Mouse (Mus musculus): ENCODE measurements at regions not wholly inside any gene's neighbourhood (a gene's known extent, or its start where the extent isn't known, plus 50 kb on each side); places are given as distances from the start of the nearest gene placed in this dataset.

GRCm38 (mm10) chr11:6774656-6775055, 62.8 kb downstream of the Gm11983 start:
- no peak overlapping the region for H3K4me3 ChIP-seq (replicated peaks; ENCODE audit: low read length)
- ATAC-seq (ENCODE audit: low FRiP score, low read depth) (no peak), DNase-seq (ENCODE audit: low spot score) (no peak)
- H3K27ac ChIP-seq (replicated peaks; ENCODE audit: low read depth, low read length): no peak overlapping the region
- H3K9me3 ChIP-seq (ENCODE audit: control insufficient read depth, low read length): no peaks in the 10 kb centered on the region
- no peak overlapping the region for H3K9ac ChIP-seq (ENCODE audit: low read depth, low read length, severe bottlenecking)
- H3K27me3 ChIP-seq (ENCODE audit: control insufficient read depth, insufficient read depth, low read length): no peaks in the 10 kb centered on the region
- no peaks in the 10 kb centered on the region for H3K36me3 ChIP-seq (ENCODE audit: control insufficient read depth, insufficient read depth, low read length)
- WGBS: 24% methylated on average over 4 of the region's 4 CpGs
- TF ChIP-seq POLR2A (IDR thresholded peaks at IDR 0.05; ENCODE audit: borderline replicate concordance, extremely low read depth, insufficient read depth, insufficient read length): no peak
- H3K4me2 ChIP-seq (replicated peaks; ENCODE audit: low read depth, low read length, severe bottlenecking): no peak overlapping the region
- peaks cover 3% of the 10 kb centered on the region; the same call in 1 of the 2 replicates for H3K4me1 ChIP-seq (ENCODE audit: control insufficient read depth, insufficient read depth, low read length)

- DNase-seq (ENCODE audit: low spot score) (no peak), ATAC-seq (ENCODE audit: low FRiP score, low read depth) (no peak)
- Histone ChIP-seq H3K9me3 (ENCODE audit: control insufficient read depth, low read length) (no peaks in the 10 kb centered on the region), H3K27ac (replicated peaks; ENCODE audit: low read depth, low read length) (no peak overlapping the region), H3K27me3 (ENCODE audit: control insufficient read depth, insufficient read depth, low read length) (no peaks in the 10 kb centered on the region), H3K36me3 (ENCODE audit: control insufficient read depth, insufficient read depth, low read length) (no peaks in the 10 kb centered on the region), H3K4me1 (ENCODE audit: control insufficient read depth, insufficient read depth, low read length) (peaks cover 3% of the 10 kb centered on the region; the same call in 1 of the 2 replicates), H3K4me3 (replicated peaks; ENCODE audit: low read length) (no peak overlapping the region), H3K9ac (ENCODE audit: low read depth, low read length, severe bottlenecking) (no peak overlapping the region), H3K4me2 (replicated peaks; ENCODE audit: low read depth, low read length, severe bottlenecking) (no peak overlapping the region)
- TF ChIP-seq POLR2A (IDR thresholded peaks at IDR 0.05; ENCODE audit: borderline replicate concordance, extremely low read depth, insufficient read depth, insufficient read length): no peak
- 86% methylated on average over 5 of the region's 5 CpGs for WGBS
Measured at GRCm38 (mm10) chr11:6773951-6774350, 63.5 kb downstream of the Gm11983 start.

GRCm38 (mm10) chr11:6773364-6773763, 64.1 kb downstream of the Gm11983 start:
- Histone ChIP-seq H3K27me3 (ENCODE audit: control insufficient read depth, insufficient read depth, low read length) (no peaks in the 10 kb centered on the region), H3K36me3 (ENCODE audit: control insufficient read depth, insufficient read depth, low read length) (no peaks in the 10 kb centered on the region), H3K4me1 (ENCODE audit: control insufficient read depth, insufficient read depth, low read length) (peaks cover 3% of the 10 kb centered on the region; the same call in 1 of the 2 replicates), H3K4me3 (replicated peaks; ENCODE audit: low read length) (no peak overlapping the region), H3K4me2 (replicated peaks; ENCODE audit: low read depth, low read length, severe bottlenecking) (no peak overlapping the region), H3K9ac (ENCODE audit: low read depth, low read length, severe bottlenecking) (no peak overlapping the region), H3K27ac (replicated peaks; ENCODE audit: low read depth, low read length) (no peak overlapping the region), H3K9me3 (ENCODE audit: control insufficient read depth, low read length) (no peaks in the 10 kb centered on the region)
- DNase-seq (ENCODE audit: low spot score): peak; percentile 24
- ATAC-seq (ENCODE audit: low FRiP score, low read depth): peak; percentile 57; the same call in 1 of the 2 replicates
- WGBS: 0% methylated on average over 1 of the region's 1 CpGs
- no peak for TF ChIP-seq POLR2A (IDR thresholded peaks at IDR 0.05; ENCODE audit: borderline replicate concordance, extremely low read depth, insufficient read depth, insufficient read length)

DNA sequence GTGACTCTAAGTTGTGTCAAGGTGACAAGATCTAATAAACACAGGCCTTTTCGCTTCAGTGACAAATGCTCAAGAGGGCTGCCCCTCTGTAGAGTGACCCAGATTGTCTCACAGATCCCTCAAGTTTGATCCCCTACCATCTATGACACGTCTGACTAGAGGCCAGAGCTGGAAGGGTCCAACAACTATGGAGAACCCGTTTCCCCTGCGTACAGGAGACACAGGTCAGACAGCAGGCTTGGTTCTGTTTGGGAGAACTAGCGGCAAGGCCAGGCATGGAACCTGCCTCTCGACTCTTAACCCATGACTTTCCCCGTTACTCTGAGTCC, 68.1 kb downstream of the Gm11983 start:
- WGBS: 79% methylated on average over 7 of the region's 7 CpGs
- DNase-seq (ENCODE audit: low spot score): no peak
- no peak for TF ChIP-seq POLR2A (IDR thresholded peaks at IDR 0.05; ENCODE audit: borderline replicate concordance, extremely low read depth, insufficient read depth, insufficient read length)
- Histone ChIP-seq H3K27me3 (ENCODE audit: control insufficient read depth, insufficient read depth, low read length) (no peaks in the 10 kb centered on the region), H3K36me3 (ENCODE audit: control insufficient read depth, insufficient read depth, low read length) (no peaks in the 10 kb centered on the region), H3K4me1 (ENCODE audit: control insufficient read depth, insufficient read depth, low read length) (no peaks in the 10 kb centered on the region), H3K9ac (ENCODE audit: low read depth, low read length, severe bottlenecking) (no peak overlapping the region), H3K4me2 (replicated peaks; ENCODE audit: low read depth, low read length, severe bottlenecking) (no peak overlapping the region), H3K4me3 (replicated peaks; ENCODE audit: low read length) (no peak overlapping the region), H3K27ac (replicated peaks; ENCODE audit: low read depth, low read length) (no peak overlapping the region), H3K9me3 (ENCODE audit: control insufficient read depth, low read length) (no peaks in the 10 kb centered on the region)
- no peak for ATAC-seq (ENCODE audit: low FRiP score, low read depth)

DNA sequence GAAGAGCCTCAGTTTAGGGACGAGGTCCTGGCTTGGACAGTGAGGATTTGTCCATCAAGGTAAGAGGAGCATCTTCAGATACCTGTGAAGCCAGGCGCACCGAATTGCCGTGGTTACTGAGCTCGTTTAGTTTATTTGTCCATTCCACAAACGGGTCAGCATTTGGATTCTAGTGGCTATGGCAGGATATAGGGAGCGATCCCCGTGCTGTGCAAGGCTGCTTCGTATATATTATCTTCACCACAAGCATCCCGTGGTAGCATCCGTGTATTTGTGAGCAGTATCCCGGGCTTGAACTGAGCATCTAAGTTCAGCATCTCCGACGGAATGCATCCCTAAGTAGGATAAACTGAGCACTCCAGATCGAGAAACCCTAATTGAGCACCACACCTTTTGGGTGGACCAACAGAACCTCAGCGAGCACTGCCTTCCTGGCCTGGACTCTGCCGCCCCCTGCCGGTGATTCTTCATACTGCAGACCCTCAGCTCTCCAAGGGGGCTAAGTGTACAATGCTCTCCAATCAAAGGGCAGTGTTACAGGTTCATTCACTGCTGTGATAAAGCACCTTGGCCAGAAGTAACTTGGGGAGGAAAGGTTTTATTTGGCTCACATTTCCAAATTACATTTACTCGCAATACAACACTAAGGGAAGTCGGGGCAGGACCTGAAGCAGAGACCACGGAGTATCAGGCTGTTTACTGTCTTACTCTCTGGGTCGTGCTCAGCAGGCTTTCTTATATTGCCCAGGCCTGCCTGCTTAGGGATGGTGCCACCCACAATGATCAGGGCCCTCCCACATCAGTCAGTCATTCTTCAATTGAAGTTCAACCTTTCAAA, 68.6 kb downstream of the Gm11983 start:
- no peak overlapping the region for H3K4me3 ChIP-seq (replicated peaks; ENCODE audit: low read length)
- no peak overlapping the region for H3K9ac ChIP-seq (ENCODE audit: low read depth, low read length, severe bottlenecking)
- no peak overlapping the region for H3K4me2 ChIP-seq (replicated peaks; ENCODE audit: low read depth, low read length, severe bottlenecking)
- no peaks in the 10 kb centered on the region for H3K27me3 ChIP-seq (ENCODE audit: control insufficient read depth, insufficient read depth, low read length)
- peak; percentile 51 for DNase-seq (ENCODE audit: low spot score)
- peak; percentile 52; the same call in 1 of the 2 replicates for ATAC-seq (ENCODE audit: low FRiP score, low read depth)
- no peak overlapping the region for H3K27ac ChIP-seq (replicated peaks; ENCODE audit: low read depth, low read length)
- no peaks in the 10 kb centered on the region for H3K9me3 ChIP-seq (ENCODE audit: control insufficient read depth, low read length)
- TF ChIP-seq POLR2A (IDR thresholded peaks at IDR 0.05; ENCODE audit: borderline replicate concordance, extremely low read depth, insufficient read depth, insufficient read length): no peak
- no peaks in the 10 kb centered on the region for H3K36me3 ChIP-seq (ENCODE audit: control insufficient read depth, insufficient read depth, low read length)
- 51% methylated on average over 22 of the region's 22 CpGs for WGBS
- H3K4me1 ChIP-seq (ENCODE audit: control insufficient read depth, insufficient read depth, low read length): no peaks in the 10 kb centered on the region
